Mouse (Mus musculus) thymus, adult 2 months (tissue): ENCODE measurements around the gene Ssh2.

Experiments used
- CTCF ChIP-seq: fragments of 200-500 bp; IDR thresholded peaks from 2 replicates; pipeline ENCODE4 v1.5.1; 2012; ENCODE audit warnings: mild to moderate bottlenecking, control low read depth, low read length, moderate library complexity, borderline replicate concordance; ENCODE audit not compliant: control insufficient read depth, poor library complexity, insufficient read depth; ENCODE audit errors: extremely low read depth
- POLR2A ChIP-seq: fragments of 200-500 bp; IDR thresholded peaks from 2 replicates; pipeline ENCODE4 v1.6.1; 2012; ENCODE audit warnings: mild to moderate bottlenecking, low read length, control low read depth, moderate library complexity; ENCODE audit not compliant: control insufficient read depth, poor library complexity, insufficient read depth; ENCODE audit errors: extremely low read depth

GRCm38 (mm10) chr11:77259441-77259840, 43.4 kb downstream of the Ssh2 start:
- TF ChIP-seq POLR2A (no peak), CTCF (no peak)
